Mouse (Mus musculus): ENCODE data around the gene Arhgap9.

DNA sequence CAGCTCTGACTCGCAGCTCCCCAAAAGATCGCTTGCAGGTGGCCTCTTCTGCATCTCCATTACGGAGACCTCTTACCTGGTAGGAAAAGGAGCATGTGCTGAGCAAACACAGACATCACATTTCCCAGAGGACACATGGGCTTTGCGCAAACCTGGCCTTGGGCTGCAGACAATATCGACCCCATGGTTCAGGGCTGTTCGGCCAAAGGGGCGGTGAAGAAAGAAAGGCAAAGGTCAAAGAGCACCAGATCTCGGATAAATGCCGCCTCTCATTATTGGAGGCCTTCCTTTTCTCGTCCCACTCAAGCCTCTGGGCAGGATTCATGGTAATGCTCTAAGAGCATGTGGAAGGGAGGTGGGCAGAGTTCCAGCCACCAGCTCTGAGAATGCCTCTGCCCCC, 33.6 kb downstream of the Arhgap9 start:
- no peak for TF ChIP-seq CTCF (IDR thresholded peaks at IDR 0.05)
- no peak for TF ChIP-seq POLR2A (IDR thresholded peaks at IDR 0.05; ENCODE audit: insufficient read depth, low read depth, low read length)
- no peak for TF ChIP-seq EP300 (IDR thresholded peaks at IDR 0.05; ENCODE audit: insufficient read depth, low read depth, low read length)

All from heart, adult 2 months (tissue).